Mouse (Mus musculus): ENCODE measurements at regions not wholly inside any gene's neighbourhood (a gene's known extent, or its start where the extent isn't known, plus 50 kb on each side); places are given as distances from the start of the nearest gene placed in this dataset.

- in situ Hi-C loops (cut with MboI; ENCODE audit: low sequenced_read_pairs in 2 of 2, unreplicated experiment in 2 of 2): no loop called here
- no peaks in the 10 kb centered on the region for H3K4me1 ChIP-seq (ENCODE audit: control insufficient read depth in 2 of 2, insufficient read depth in 2 of 2, low read length in 2 of 2, poor library complexity in 1 of 2)
- no peak for DNase-seq (ENCODE audit: low read depth, low spot score)
- H3K36me3 ChIP-seq (ENCODE audit: control insufficient read depth, insufficient read depth, low read length, poor library complexity, severe bottlenecking): no peaks in the 10 kb centered on the region
- TF ChIP-seq MAFK (IDR thresholded peaks at IDR 0.05; ENCODE audit: insufficient read depth, low read depth, low read length) (no peak), ZC3H11A (IDR thresholded peaks at IDR 0.05; ENCODE audit: borderline replicate concordance, low read depth, low read length) (no peak), ZNF384 (IDR thresholded peaks at IDR 0.05; ENCODE audit: low read depth, low read length) (no peak), CHD2 (IDR thresholded peaks at IDR 0.05; ENCODE audit: low read depth, low read length) (no peak), HCFC1 (IDR thresholded peaks at IDR 0.05; ENCODE audit: borderline replicate concordance, insufficient read depth, low read length) (no peak)
- no peak overlapping the region for H3K27ac ChIP-seq (ENCODE audit: insufficient read depth, low read depth, low read length, poor library complexity, severe bottlenecking)
- no peak overlapping the region for H3K9ac ChIP-seq (ENCODE audit: insufficient read depth, low read depth, low read length, poor library complexity, severe bottlenecking)
- no peak overlapping the region for H3K4me3 ChIP-seq (ENCODE audit: insufficient read depth in 1 of 2, low read depth in 1 of 2, low read length in 2 of 2, poor library complexity in 1 of 2, severe bottlenecking in 1 of 2)
- no peaks in the 10 kb centered on the region for H3K9me3 ChIP-seq (ENCODE audit: control insufficient read depth, insufficient read depth, low read depth, low read length)
These were observed 226.7 kb upstream of the Tgfbr2 start for GRCm38 (mm10) chr9:116401821-116402220.

- Histone ChIP-seq H3K36me3 (ENCODE audit: control insufficient read depth, insufficient read depth, low read length, poor library complexity, severe bottlenecking) (no peaks in the 10 kb centered on the region), H3K4me1 (ENCODE audit: control insufficient read depth in 2 of 2, insufficient read depth in 2 of 2, low read length in 2 of 2, poor library complexity in 1 of 2) (no peaks in the 10 kb centered on the region), H3K9ac (ENCODE audit: insufficient read depth, low read depth, low read length, poor library complexity, severe bottlenecking) (no peak overlapping the region), H3K4me3 (ENCODE audit: insufficient read depth in 1 of 2, low read depth in 1 of 2, low read length in 2 of 2, poor library complexity in 1 of 2, severe bottlenecking in 1 of 2) (no peak overlapping the region), H3K9me3 (ENCODE audit: control insufficient read depth, insufficient read depth, low read depth, low read length) (no peaks in the 10 kb centered on the region), H3K27ac (ENCODE audit: insufficient read depth, low read depth, low read length, poor library complexity, severe bottlenecking) (no peak overlapping the region)
- DNase-seq (ENCODE audit: low read depth, low spot score): peak; percentile 22
- TF ChIP-seq HCFC1 (IDR thresholded peaks at IDR 0.05; ENCODE audit: borderline replicate concordance, insufficient read depth, low read length) (no peak), MAFK (IDR thresholded peaks at IDR 0.05; ENCODE audit: insufficient read depth, low read depth, low read length) (no peak), CHD2 (IDR thresholded peaks at IDR 0.05; ENCODE audit: low read depth, low read length) (no peak), ZC3H11A (IDR thresholded peaks at IDR 0.05; ENCODE audit: borderline replicate concordance, low read depth, low read length) (no peak), ZNF384 (IDR thresholded peaks at IDR 0.05; ENCODE audit: low read depth, low read length) (no peak)
- in situ Hi-C loops (cut with MboI; ENCODE audit: low sequenced_read_pairs in 2 of 2, unreplicated experiment in 2 of 2): no loop called here
These were observed 225.1 kb upstream of the Tgfbr2 start for GRCm38 (mm10) chr9:116400270-116400669.

DNA sequence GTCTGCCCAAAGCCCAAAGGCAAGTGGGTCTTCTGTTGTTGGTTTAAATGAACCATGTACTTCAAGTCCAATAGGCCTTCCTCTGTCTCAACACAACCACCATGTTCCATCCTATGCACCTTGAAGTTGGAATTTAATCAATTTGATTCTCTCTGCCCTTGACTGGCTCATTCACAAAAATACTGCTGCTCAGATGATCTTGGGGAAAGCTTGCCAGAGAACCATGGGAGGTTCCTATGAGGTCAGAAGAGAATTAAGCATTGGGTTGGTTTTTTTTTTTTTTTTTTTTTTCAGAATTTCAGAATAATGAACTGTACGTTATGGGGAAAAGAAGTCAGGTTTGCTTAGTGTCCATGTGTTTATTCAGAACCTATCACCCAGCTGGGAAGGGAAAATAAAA lies 224.1 kb upstream of the Tgfbr2 start:
- no peak overlapping the region for H3K4me3 ChIP-seq (ENCODE audit: insufficient read depth in 1 of 2, low read depth in 1 of 2, low read length in 2 of 2, poor library complexity in 1 of 2, severe bottlenecking in 1 of 2)
- no peaks in the 10 kb centered on the region for H3K4me1 ChIP-seq (ENCODE audit: control insufficient read depth in 2 of 2, insufficient read depth in 2 of 2, low read length in 2 of 2, poor library complexity in 1 of 2)
- TF ChIP-seq ZC3H11A (IDR thresholded peaks at IDR 0.05; ENCODE audit: borderline replicate concordance, low read depth, low read length): no peak
- TF ChIP-seq ZNF384 (IDR thresholded peaks at IDR 0.05; ENCODE audit: low read depth, low read length): no peak
- no peak for TF ChIP-seq CHD2 (IDR thresholded peaks at IDR 0.05; ENCODE audit: low read depth, low read length)
- in situ Hi-C loops (cut with MboI; ENCODE audit: low sequenced_read_pairs in 2 of 2, unreplicated experiment in 2 of 2): no loop called here
- no peak for DNase-seq (ENCODE audit: low read depth, low spot score)
- H3K36me3 ChIP-seq (ENCODE audit: control insufficient read depth, insufficient read depth, low read length, poor library complexity, severe bottlenecking): no peaks in the 10 kb centered on the region
- no peak overlapping the region for H3K27ac ChIP-seq (ENCODE audit: insufficient read depth, low read depth, low read length, poor library complexity, severe bottlenecking)
- H3K9me3 ChIP-seq (ENCODE audit: control insufficient read depth, insufficient read depth, low read depth, low read length): no peaks in the 10 kb centered on the region
- no peak overlapping the region for H3K9ac ChIP-seq (ENCODE audit: insufficient read depth, low read depth, low read length, poor library complexity, severe bottlenecking)

DNA sequence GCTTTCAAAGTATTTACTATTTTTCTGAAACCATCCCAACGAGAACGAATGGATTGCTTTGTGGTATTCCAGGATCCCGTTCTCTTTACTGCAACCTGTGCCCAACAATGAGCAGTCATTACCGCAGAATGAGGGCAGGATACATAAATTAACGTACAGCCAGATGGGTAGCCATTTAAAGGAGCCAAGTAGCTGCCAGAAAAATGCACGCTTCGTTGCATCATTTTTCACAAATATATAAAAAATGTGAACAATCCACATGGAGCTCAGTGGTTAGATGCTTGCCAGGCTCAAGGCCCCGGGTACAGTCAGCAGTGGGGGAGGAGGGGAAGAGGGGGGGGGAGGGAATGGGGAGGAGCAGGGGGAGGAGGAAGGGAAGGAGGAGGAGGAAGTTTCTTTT lies 217.1 kb upstream of the Tgfbr2 start:
- Histone ChIP-seq H3K9me3 (ENCODE audit: control insufficient read depth, insufficient read depth, low read depth, low read length) (no peaks in the 10 kb centered on the region), H3K27ac (ENCODE audit: insufficient read depth, low read depth, low read length, poor library complexity, severe bottlenecking) (no peak overlapping the region), H3K36me3 (ENCODE audit: control insufficient read depth, insufficient read depth, low read length, poor library complexity, severe bottlenecking) (no peaks in the 10 kb centered on the region), H3K9ac (ENCODE audit: insufficient read depth, low read depth, low read length, poor library complexity, severe bottlenecking) (no peak overlapping the region), H3K4me1 (ENCODE audit: control insufficient read depth in 2 of 2, insufficient read depth in 2 of 2, low read length in 2 of 2, poor library complexity in 1 of 2) (no peaks in the 10 kb centered on the region), H3K4me3 (ENCODE audit: insufficient read depth in 1 of 2, low read depth in 1 of 2, low read length in 2 of 2, poor library complexity in 1 of 2, severe bottlenecking in 1 of 2) (no peak overlapping the region)
- DNase-seq (ENCODE audit: low read depth, low spot score): no peak
- TF ChIP-seq ZC3H11A (IDR thresholded peaks at IDR 0.05; ENCODE audit: borderline replicate concordance, low read depth, low read length): no peak
- TF ChIP-seq MAFK (IDR thresholded peaks at IDR 0.05; ENCODE audit: insufficient read depth, low read depth, low read length): no peak
- no peak for TF ChIP-seq HCFC1 (IDR thresholded peaks at IDR 0.05; ENCODE audit: borderline replicate concordance, insufficient read depth, low read length)
- no peak for TF ChIP-seq CHD2 (IDR thresholded peaks at IDR 0.05; ENCODE audit: low read depth, low read length)
- in situ Hi-C loops (cut with MboI; ENCODE audit: low sequenced_read_pairs in 2 of 2, unreplicated experiment in 2 of 2): no loop called here

DNA sequence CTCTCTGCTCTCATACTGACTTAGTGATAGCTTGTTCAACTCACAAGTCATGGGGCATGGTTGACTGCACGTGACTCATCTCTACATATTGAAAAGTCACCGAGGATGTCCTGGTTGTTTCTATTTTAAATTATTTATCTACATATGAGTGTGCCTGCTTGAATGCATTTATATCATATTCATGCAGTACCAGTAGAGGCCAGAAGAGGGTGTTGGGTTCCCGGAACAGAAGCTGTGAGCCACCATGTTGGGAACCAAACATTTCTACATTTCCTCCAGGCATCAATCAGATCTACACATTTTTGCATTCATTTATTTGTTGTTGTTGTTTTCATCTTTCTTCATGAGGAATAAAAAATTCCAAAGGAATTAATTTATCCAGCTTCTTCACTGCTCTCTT lies 214.6 kb upstream of the Tgfbr2 start:
- in situ Hi-C loops (cut with MboI; ENCODE audit: low sequenced_read_pairs in 2 of 2, unreplicated experiment in 2 of 2): no loop called here

More for the DNA sequence above, 214.6 kb upstream of the Tgfbr2 start:
- no peaks in the 10 kb centered on the region for H3K4me1 ChIP-seq (ENCODE audit: control insufficient read depth in 2 of 2, insufficient read depth in 2 of 2, low read length in 2 of 2, poor library complexity in 1 of 2)
- H3K4me3 ChIP-seq (ENCODE audit: insufficient read depth in 1 of 2, low read depth in 1 of 2, low read length in 2 of 2, poor library complexity in 1 of 2, severe bottlenecking in 1 of 2): no peak overlapping the region
- no peak for TF ChIP-seq ZC3H11A (IDR thresholded peaks at IDR 0.05; ENCODE audit: borderline replicate concordance, low read depth, low read length)
- no peak for TF ChIP-seq ZNF384 (IDR thresholded peaks at IDR 0.05; ENCODE audit: low read depth, low read length)
- TF ChIP-seq HCFC1 (IDR thresholded peaks at IDR 0.05; ENCODE audit: borderline replicate concordance, insufficient read depth, low read length): no peak
- TF ChIP-seq CHD2 (IDR thresholded peaks at IDR 0.05; ENCODE audit: low read depth, low read length): no peak
- no peaks in the 10 kb centered on the region for H3K36me3 ChIP-seq (ENCODE audit: control insufficient read depth, insufficient read depth, low read length, poor library complexity, severe bottlenecking)
- DNase-seq (ENCODE audit: low read depth, low spot score): no peak
- H3K27ac ChIP-seq (ENCODE audit: insufficient read depth, low read depth, low read length, poor library complexity, severe bottlenecking): no peak overlapping the region
- H3K9ac ChIP-seq (ENCODE audit: insufficient read depth, low read depth, low read length, poor library complexity, severe bottlenecking): no peak overlapping the region
- H3K9me3 ChIP-seq (ENCODE audit: control insufficient read depth, insufficient read depth, low read depth, low read length): no peaks in the 10 kb centered on the region
